Mouse (Mus musculus) gastrocnemius, postnatal 10 days (tissue): ENCODE results near the gene A130010J15Rik. TPM values are rescaled to one million over a fixed set of nuclear protein-coding genes. Genes with fewer than 3 reads are reported as not detected.
A peak's percentile ranks its signal among the peaks of the same experiment; 100 is the strongest.

ENCODE experiments used
- DNase-seq: peaks from one replicate; pipeline ENCODE4 v3.0.0; 2021; ENCODE audit warnings: mixed read lengths
- total RNA-seq, 2 experiments: library from RNA; stranded (reverse); gene quantifications; 2 replicates each; pipeline ENCODE4 v1.2.3; 2021

Gene A130010J15Rik
- total RNA-seq, 2 experiments from 2014 or later, result 3.8 to 5.3 TPM

GRCm38 (mm10) chr1:193200640-193201382 lies 33.0 kb downstream of the A130010J15Rik start:
- DNase-seq, result no peak

- no peak for DNase-seq
Observed at GRCm38 (mm10) chr1:193201383-193201778, 33.5 kb downstream of the A130010J15Rik start, which contains the start of gene Traf3ip3. Gene Traf3ip3 (minus strand): TSS chr1:193201703.

- no peak for DNase-seq
Observed at GRCm38 (mm10) chr1:193203821-193204220, 36.0 kb downstream of the A130010J15Rik start.

GRCm38 (mm10) chr1:193205431-193205830 lies 37.6 kb downstream of the A130010J15Rik start:
- DNase-seq, result no peak

- no peak for DNase-seq
Observed at GRCm38 (mm10) chr1:193207503-193207902, 39.7 kb downstream of the A130010J15Rik start, which contains the start of gene Lamb3. Gene Lamb3 (plus strand): TSS chr1:193207699.

GRCm38 (mm10) chr1:193208178-193208577 lies 40.3 kb downstream of the A130010J15Rik start:
- DNase-seq, result peak; percentile 44

GRCm38 (mm10) chr1:193211371-193211770 lies 43.5 kb downstream of the A130010J15Rik start:
- DNase-seq, result no peak

GRCm38 (mm10) chr1:193214053-193214452 lies 46.2 kb downstream of the A130010J15Rik start:
- no peak for DNase-seq

- DNase-seq, result no peak
Observed at GRCm38 (mm10) chr1:193216000-193216399, 48.2 kb downstream of the A130010J15Rik start.

GRCm38 (mm10) chr1:193220408-193220807 lies 52.6 kb downstream of the A130010J15Rik start:
- DNase-seq, result no peak

GRCm38 (mm10) chr1:193225531-193225930 lies 57.7 kb downstream of the A130010J15Rik start:
- no peak for DNase-seq

- no peak for DNase-seq
Observed at GRCm38 (mm10) chr1:193226114-193226513, 58.3 kb downstream of the A130010J15Rik start.

- no peak for DNase-seq
Observed at GRCm38 (mm10) chr1:193226724-193227522, 59.1 kb downstream of the A130010J15Rik start.

Other genes with a start within 250 kb of the A130010J15Rik start
- under 1 TPM; 0.59 to 0.61 TPM for gene Syt14, start 132.3 kb upstream of the A130010J15Rik start, total RNA-seq
- gene Diexf, start 37.8 kb upstream of the A130010J15Rik start, total RNA-seq, result 10 to 100 TPM in 1 of 2 experiments, 1 to 10 TPM in 1; 9.2 to 12.9 TPM
- gene Irf6, start 14.9 kb upstream of the A130010J15Rik start, total RNA-seq, result 1 to 10 TPM; 2.7 to 2.8 TPM
- 10 to 100 TPM; 20.9 to 24.1 TPM for gene Traf3ip3, start 33.7 kb downstream of the A130010J15Rik start, total RNA-seq
- 1 to 10 TPM; 1.2 to 2.0 TPM for gene Lamb3, start 39.7 kb downstream of the A130010J15Rik start, total RNA-seq
- gene Hsd11b1, start 96.0 kb downstream of the A130010J15Rik start, total RNA-seq, result 1 to 10 TPM; 4.0 to 4.3 TPM
- 10 to 100 TPM; 24.8 to 30.4 TPM for gene G0s2, start 105.2 kb downstream of the A130010J15Rik start, total RNA-seq
- gene Camk1g, start 202.3 kb downstream of the A130010J15Rik start, total RNA-seq, result under 1 TPM; 0.42 to 0.47 TPM